Mouse (Mus musculus) lung, embryonic 15.5 days (tissue): ENCODE measurements around the gene Fasn. TPM values are rescaled to one million over a fixed set of nuclear protein-coding genes. Genes with fewer than 3 reads are reported as not detected.

Experiments
- ATAC-seq: fragments of 200-750 bp; cut with Nextera tagmentation; 2 replicates; pipeline ENCODE4 v1.8.0; 2017; ENCODE audit warnings: moderate number of reproducible peaks, borderline replicate concordance; ENCODE audit not compliant: low FRiP score, low TSS enrichment; ENCODE audit errors: extremely low read depth
- H3K27ac ChIP-seq: fragments of 300-500 bp; sonication (generic); 2 replicates; pipeline ENCODE4 v1.5.1; 2015; ENCODE audit warnings: moderate library complexity, mild to moderate bottlenecking, inconsistent platforms
- H3K27me3 ChIP-seq: fragments of 300-500 bp; sonication (generic); 2 replicates; pipeline ENCODE4 v1.6.1; 2015; ENCODE audit warnings: inconsistent platforms
- H3K36me3 ChIP-seq: fragments of 300-500 bp; sonication (generic); 2 replicates; pipeline ENCODE4 v1.6.1; 2015; ENCODE audit warnings: inconsistent platforms
- H3K4me1 ChIP-seq: fragments of 300-500 bp; sonication (generic); 2 replicates; pipeline ENCODE4 v1.6.1; 2015; ENCODE audit warnings: inconsistent platforms
- H3K4me2 ChIP-seq: fragments of 300-500 bp; sonication (generic); 2 replicates; pipeline ENCODE4 v1.6.1; 2015; ENCODE audit warnings: inconsistent platforms, mild to moderate bottlenecking, moderate library complexity
- H3K4me3 ChIP-seq: fragments of 300-500 bp; sonication (generic); 2 replicates; pipeline ENCODE4 v1.5.1; 2015; ENCODE audit warnings: mild to moderate bottlenecking, inconsistent platforms
- H3K9ac ChIP-seq: fragments of 300-500 bp; sonication (generic); 2 replicates; pipeline ENCODE4 v1.6.1; 2015; ENCODE audit warnings: inconsistent platforms
- H3K9me3 ChIP-seq: fragments of 300-500 bp; sonication (generic); 2 replicates; pipeline ENCODE4 v1.6.1; 2016; ENCODE audit warnings: inconsistent platforms
- WGBS: fragments of 180-500 bp; shearing (Covaris S2); methylation state at CpG from one replicate; pipeline ENCODE4 v1.1.7; 2015; 5-methylcytosine and 5-hydroxymethylcytosine counted together
- polyA plus RNA-seq: library from polyadenylated mRNA; unstranded; fragments of >200 nt; fragmentation: Nextera tagmentation; extraction: Ambion mirVana; gene quantifications from 2 replicates; pipeline ENCODE4 v1.2.1, GENCODE M21; 2015

Fasn gene
- polyA plus RNA-seq, 1 experiment from 2014 or later = 53.2 TPM

DNA sequence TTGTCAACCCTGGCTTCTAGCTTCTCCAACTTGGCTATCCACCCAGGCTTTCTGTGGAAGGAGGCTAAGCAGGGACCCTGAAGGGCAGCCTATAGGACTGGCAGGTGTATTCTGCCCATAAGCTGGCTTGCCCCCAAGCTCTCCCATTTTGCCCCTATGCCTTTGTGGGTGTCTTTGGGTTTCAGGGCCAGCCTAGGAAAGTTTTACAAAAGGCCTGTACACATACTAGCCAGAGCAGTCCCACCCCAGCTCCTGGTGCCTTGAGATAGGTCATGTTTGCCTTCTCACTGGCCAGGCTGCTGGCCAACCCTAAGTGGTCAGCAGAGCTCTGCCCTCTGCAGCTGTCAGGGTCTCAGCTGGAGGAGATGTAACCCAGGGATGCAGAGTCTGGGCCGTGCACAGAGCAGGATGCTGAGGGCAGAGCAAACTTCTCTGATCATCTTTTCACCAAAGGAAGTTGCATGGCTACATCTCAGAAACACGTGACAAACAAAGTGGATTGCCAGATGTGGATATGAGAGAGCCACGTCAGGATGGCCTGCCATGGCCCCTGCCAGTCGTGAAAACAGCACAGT is 1.0 kb upstream of the Fasn start:
- H3K9ac ChIP-seq = peak overlapping the region; percentile 65
- H3K4me1 ChIP-seq = peaks cover 34% of the 10 kb centered on the region
- peaks cover 16% of the 10 kb centered on the region for H3K36me3 ChIP-seq
- peak overlapping the region; percentile 97 for H3K27ac ChIP-seq
- no peaks in the 10 kb centered on the region for H3K27me3 ChIP-seq
- peak overlapping the region; percentile 93 for H3K4me3 ChIP-seq
- ATAC-seq = no peak
- WGBS = 25% methylated on average over 4 of the region's 4 CpGs
- no peaks in the 10 kb centered on the region for H3K9me3 ChIP-seq
- peak overlapping the region; percentile 80 for H3K4me2 ChIP-seq

DNA sequence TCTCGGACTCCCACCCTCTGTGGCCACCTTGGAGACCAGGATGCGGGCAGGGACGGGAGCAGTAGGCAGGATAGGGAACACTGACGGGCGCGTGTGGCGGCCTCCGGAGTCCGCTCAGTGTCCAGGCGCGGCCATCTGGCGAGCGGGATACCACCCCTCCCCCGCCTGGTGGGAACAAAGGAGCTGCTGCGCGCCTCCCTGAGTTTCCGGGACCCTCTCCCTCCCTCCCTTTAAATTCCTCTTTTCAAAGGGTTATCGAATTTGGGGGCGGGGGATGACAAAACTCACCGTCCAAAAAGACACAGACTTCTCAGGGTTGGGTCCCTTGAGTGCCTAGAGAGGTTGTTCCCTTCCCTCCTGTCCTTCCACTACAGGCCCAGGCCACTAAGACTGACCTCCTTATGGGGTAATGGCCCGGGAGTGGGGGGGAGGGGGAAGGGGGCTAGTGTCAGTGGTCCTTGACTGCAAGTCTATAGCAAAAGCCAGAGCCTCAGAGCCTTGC is 491 bp upstream of the Fasn start:
- Histone ChIP-seq H3K36me3 (peaks cover 21% of the 10 kb centered on the region), H3K9ac (peak overlapping the region; percentile 65), H3K4me2 (peak overlapping the region; percentile 80), H3K4me1 (peaks cover 34% of the 10 kb centered on the region), H3K27me3 (no peaks in the 10 kb centered on the region), H3K27ac (peak overlapping the region; percentile 97), H3K9me3 (no peaks in the 10 kb centered on the region), H3K4me3 (peak overlapping the region; percentile 93)
- WGBS = under 1% methylated on average over 21 of the region's 21 CpGs
- ATAC-seq = peak; percentile 3; the same call in 1 of the 2 replicates

DNA sequence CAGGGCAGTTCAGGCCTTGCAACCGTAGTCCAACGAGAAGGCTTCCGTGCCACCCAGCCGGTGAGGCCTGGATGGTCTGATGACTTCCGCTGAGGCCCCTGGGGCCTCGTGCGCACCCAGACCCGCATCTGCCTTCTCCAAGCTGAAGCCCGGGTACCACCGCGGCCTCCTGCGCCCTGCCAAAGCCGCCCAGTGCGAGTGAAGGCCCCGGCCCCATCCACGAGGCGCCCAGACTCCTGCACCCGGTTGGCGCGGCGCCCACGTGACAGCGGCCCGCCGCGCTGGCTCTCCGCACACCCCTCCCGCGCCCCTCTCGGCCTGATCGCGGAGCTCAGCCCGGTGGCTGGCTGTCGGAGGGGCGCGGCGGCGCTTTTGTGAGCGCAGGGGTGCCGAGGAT is 798 bp downstream of the Fasn start:
- under 1% methylated on average over 39 of the region's 40 CpGs for WGBS
- no peaks in the 10 kb centered on the region for H3K27me3 ChIP-seq
- H3K9ac ChIP-seq = peak overlapping the region; percentile 93
- peak overlapping the region; percentile 80 for H3K4me2 ChIP-seq
- peaks cover 34% of the 10 kb centered on the region for H3K4me1 ChIP-seq
- ATAC-seq = peak; percentile 33
- H3K27ac ChIP-seq = peak overlapping the region; percentile 97
- H3K9me3 ChIP-seq = no peaks in the 10 kb centered on the region
- peaks cover 34% of the 10 kb centered on the region for H3K36me3 ChIP-seq
- H3K4me3 ChIP-seq = peak overlapping the region; percentile 93

DNA sequence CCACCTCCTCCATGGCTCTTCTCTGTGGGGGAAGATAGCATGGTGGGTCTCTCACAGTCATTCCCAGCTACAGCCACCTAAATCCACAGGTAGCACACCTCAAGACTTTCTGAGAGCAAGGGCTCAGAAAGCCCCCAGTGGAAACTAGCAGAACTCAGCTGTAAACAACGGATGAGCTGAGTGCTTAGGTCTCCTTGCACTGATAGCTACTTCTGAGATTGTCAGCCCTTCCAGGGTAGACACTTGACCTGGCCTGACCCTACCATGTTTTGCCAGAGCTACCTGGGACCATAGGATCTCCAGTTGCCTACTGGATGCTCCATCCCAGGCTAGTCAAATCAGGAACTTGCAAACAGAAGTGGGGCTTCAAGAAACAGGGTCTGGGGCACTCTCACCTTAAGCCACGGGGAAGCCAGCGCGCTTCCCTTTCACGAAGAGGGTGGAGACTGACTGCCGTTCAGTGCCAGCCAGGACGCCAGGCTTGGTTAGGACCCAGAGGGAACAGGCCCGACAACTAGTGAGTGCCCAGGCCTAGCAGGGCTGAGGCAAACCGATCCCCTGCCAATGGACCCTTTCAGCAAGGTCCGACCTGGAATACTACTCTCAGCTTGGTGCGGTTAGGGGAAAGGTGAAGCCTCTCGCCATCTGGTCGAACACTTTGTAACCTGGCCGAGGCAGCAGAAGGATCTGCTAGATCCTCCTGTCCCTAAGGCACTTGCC is 1.4 kb downstream of the Fasn start:
- no peak for ATAC-seq
- peaks cover 34% of the 10 kb centered on the region for H3K4me1 ChIP-seq
- H3K27ac ChIP-seq = peak overlapping the region; percentile 97
- peaks cover 39% of the 10 kb centered on the region for H3K36me3 ChIP-seq
- H3K4me3 ChIP-seq = peak overlapping the region; percentile 93
- peak overlapping the region; percentile 80 for H3K4me2 ChIP-seq
- WGBS = under 1% methylated on average over 14 of the region's 14 CpGs
- H3K27me3 ChIP-seq = no peaks in the 10 kb centered on the region
- H3K9ac ChIP-seq = peak overlapping the region; percentile 93
- H3K9me3 ChIP-seq = no peaks in the 10 kb centered on the region

DNA sequence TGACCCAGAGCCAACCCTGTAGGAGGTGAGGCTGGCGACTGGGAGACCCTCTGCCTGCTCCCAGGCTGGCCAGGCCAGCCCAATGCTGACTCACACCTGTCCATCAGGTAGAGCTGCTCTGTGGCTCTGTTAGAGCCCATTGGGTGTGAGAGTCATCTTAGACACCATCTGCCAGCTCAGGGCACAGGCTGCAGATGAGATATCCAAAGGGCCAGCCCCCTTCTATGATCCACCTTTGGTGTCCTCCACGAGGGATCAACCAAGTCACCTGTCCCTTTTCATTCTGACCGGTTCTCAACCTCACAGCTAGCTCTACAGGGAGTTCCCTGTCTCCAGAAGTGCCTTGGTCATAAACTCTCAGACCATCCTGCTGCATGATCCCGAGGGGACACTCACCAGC is 2.0 kb downstream of the Fasn start:
- Histone ChIP-seq H3K27me3 (no peaks in the 10 kb centered on the region), H3K4me3 (peak overlapping the region; percentile 93), H3K27ac (no peak overlapping the region), H3K4me2 (peak overlapping the region; percentile 80), H3K36me3 (peaks cover 46% of the 10 kb centered on the region), H3K9ac (peak overlapping the region; percentile 93), H3K9me3 (no peaks in the 10 kb centered on the region), H3K4me1 (peaks cover 34% of the 10 kb centered on the region)
- ATAC-seq = no peak
- WGBS = 52% methylated on average over 4 of the region's 4 CpGs

DNA sequence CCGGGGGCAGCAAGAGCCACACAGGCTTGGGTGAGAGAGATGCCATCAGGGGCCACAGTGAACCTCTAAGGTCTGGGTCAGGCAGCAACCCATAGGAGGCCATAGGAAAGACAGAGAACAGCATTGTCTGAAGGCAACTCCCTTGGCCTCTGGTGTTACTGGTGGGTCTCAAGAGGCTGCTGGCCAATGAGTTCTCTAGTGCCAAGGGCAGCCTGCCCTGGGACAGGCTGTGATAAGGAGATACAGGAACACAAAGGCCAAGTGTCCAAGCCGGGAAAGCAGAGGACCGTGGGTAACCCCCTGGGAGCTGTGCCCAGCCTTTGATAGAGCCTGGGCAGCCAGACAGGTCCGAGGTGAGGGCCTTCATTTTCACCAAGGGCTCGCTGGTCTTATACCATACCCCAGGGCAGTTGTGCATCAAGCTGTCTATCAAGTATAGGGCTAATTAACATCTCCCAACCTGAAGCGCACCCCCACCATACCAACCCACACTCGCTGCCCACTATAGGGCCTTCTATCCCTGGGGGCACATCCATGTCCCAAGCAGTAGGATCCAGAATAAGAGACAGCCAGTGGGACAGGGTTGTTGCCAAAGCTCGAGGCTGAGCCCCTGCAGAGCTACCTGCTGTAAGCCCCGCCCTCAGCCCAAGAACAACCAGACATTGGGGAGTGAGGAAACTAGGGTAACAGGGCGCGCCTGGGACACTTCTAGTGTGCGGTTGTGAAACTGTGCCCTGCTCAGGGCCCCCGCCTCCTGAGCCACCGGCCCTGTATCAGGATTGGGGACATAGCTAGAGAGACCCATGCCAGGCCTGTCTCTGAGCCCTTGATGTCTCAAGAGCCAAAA is 3.0 kb downstream of the Fasn start:
- ATAC-seq = no peak
- H3K4me1 ChIP-seq = peaks cover 34% of the 10 kb centered on the region
- H3K9me3 ChIP-seq = no peaks in the 10 kb centered on the region
- H3K4me2 ChIP-seq = peak overlapping the region; percentile 80
- 74% methylated on average over 14 of the region's 14 CpGs for WGBS
- peak overlapping the region; percentile 93; the same call in 1 of the 2 replicates for H3K4me3 ChIP-seq
- peaks cover 56% of the 10 kb centered on the region for H3K36me3 ChIP-seq
- H3K27ac ChIP-seq = no peak overlapping the region
- peak overlapping the region; percentile 14 for H3K9ac ChIP-seq
- no peaks in the 10 kb centered on the region for H3K27me3 ChIP-seq

DNA sequence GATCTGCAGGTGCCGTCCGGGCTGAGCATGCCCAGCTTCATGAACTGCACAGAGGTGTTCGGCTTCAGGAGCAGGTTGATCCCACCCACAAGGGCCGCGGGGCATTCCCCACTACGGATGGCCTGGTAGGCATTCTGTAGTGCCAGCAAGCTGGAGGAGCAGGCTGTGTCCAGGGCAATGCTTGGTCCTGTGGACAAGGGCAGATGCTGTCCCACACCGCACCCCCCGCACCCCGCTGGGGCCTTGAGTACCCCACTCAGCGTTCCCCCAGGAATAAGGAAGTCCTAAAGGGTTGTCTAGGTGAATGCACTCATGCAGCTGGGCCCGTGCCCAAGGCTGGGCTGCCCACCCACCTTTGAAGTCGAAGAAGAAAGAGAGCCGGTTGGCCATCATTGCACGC is 3.8 kb downstream of the Fasn start:
- WGBS = 89% methylated on average over 14 of the region's 14 CpGs

DNA sequence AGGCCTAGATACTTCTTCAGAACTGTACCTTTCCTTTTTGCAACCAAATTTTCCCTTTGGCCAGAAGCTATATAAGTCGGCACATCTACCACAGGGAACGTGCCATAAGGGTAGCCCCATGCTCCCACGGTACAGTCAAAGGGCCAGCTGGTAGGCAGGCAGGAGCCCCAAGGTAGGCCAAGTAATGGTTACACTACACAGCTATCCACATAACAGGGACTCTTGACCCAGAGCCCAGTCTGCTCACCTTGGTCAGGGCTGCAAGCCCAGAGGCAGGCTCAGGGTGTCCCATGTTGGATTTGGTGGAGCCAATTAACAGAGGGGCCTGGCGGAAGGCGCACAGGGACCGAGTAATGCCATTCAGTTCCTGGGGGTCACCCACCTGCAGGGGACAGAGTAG is 4.8 kb downstream of the Fasn start:
- Histone ChIP-seq H3K36me3 (peaks cover 74% of the 10 kb centered on the region), H3K27ac (no peak overlapping the region), H3K4me1 (peaks cover 23% of the 10 kb centered on the region), H3K9me3 (no peaks in the 10 kb centered on the region), H3K4me3 (no peak overlapping the region), H3K9ac (no peak overlapping the region), H3K4me2 (no peak overlapping the region), H3K27me3 (no peaks in the 10 kb centered on the region)
- ATAC-seq = no peak
- 95% methylated on average over 6 of the region's 6 CpGs for WGBS

More for the DNA sequence above, 3.8 kb downstream of the Fasn start:
- no peak overlapping the region for H3K4me3 ChIP-seq
- ATAC-seq = no peak
- no peaks in the 10 kb centered on the region for H3K9me3 ChIP-seq
- H3K4me1 ChIP-seq = peaks cover 31% of the 10 kb centered on the region
- peaks cover 64% of the 10 kb centered on the region for H3K36me3 ChIP-seq
- no peaks in the 10 kb centered on the region for H3K27me3 ChIP-seq
- H3K9ac ChIP-seq = no peak overlapping the region
- H3K27ac ChIP-seq = no peak overlapping the region
- H3K4me2 ChIP-seq = no peak overlapping the region

DNA sequence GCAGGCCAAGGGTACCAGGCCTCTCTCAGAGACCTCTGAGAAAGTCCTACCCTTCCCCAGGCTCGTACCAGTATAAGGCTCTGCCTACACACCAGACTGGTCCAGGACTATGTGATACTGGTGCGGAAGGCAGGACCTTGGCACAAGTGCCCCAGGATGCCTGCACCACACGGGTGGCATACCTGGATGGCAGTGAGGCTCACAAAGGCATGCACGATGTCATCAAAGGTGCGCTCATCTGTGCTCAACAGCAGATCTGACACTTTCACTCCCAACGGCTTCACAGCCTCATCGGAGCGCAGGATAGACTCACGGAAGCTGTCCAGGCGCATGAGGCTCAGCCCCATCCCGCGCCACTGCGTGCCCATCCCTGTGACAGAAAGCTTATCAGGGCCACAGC is 6.1 kb downstream of the Fasn start:
- peaks cover 23% of the 10 kb centered on the region for H3K4me1 ChIP-seq
- no peaks in the 10 kb centered on the region for H3K9me3 ChIP-seq
- no peak for ATAC-seq
- no peak overlapping the region for H3K9ac ChIP-seq
- H3K4me2 ChIP-seq = no peak overlapping the region
- WGBS = 94% methylated on average over 13 of the region's 13 CpGs
- no peak overlapping the region for H3K4me3 ChIP-seq
- H3K27ac ChIP-seq = no peak overlapping the region
- no peaks in the 10 kb centered on the region for H3K27me3 ChIP-seq
- peaks cover 87% of the 10 kb centered on the region for H3K36me3 ChIP-seq

DNA sequence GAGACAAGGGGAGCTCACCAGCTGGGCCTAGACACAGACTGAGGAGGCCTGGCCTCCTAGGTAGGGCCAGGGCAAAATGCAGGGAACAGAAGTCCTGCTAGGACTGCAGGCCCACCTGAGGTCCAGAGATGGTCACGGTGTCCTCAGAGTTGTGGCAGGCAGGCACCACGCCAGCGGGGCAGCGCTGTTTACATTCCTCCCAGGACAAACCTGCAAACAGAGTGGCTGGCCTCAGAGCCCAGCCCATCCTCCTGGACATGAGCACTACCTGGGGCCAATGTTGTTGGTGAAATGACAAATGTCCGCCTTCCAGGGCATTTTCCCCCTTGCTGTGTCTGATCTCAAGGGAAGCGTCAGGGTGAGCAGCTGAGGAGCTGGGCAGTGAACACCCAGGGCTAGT is 7.0 kb downstream of the Fasn start:
- H3K4me1 ChIP-seq = peaks cover 16% of the 10 kb centered on the region
- no peak overlapping the region for H3K27ac ChIP-seq
- H3K36me3 ChIP-seq = peaks cover 96% of the 10 kb centered on the region
- no peaks in the 10 kb centered on the region for H3K9me3 ChIP-seq
- WGBS = 80% methylated on average over 6 of the region's 6 CpGs
- no peak for ATAC-seq
- H3K9ac ChIP-seq = no peak overlapping the region
- H3K4me3 ChIP-seq = no peak overlapping the region
- H3K27me3 ChIP-seq = no peaks in the 10 kb centered on the region
- no peak overlapping the region for H3K4me2 ChIP-seq

DNA sequence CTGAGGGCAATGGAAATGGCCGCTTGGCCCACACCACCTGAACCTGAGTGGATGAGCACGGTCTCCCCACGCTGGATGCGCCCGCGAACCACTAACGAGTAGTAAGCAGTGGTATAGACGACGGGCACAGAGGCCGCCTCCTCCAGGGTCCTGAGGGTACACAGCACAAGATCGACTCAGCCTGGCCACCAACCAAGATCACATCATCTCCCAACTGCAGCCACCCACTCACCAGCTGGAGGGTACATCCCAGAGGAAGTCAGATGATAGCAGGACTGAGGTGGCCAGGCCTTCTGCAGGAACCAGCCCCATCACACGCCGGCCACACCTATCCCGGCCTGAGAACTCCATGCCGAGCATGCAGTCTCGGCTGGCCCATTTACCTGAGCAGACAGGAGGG is 12.3 kb downstream of the Fasn start:
- H3K4me3 ChIP-seq = no peak overlapping the region
- peaks cover 100% of the 10 kb centered on the region for H3K36me3 ChIP-seq
- no peaks in the 10 kb centered on the region for H3K27me3 ChIP-seq
- H3K4me1 ChIP-seq = no peaks in the 10 kb centered on the region
- H3K4me2 ChIP-seq = no peak overlapping the region
- H3K27ac ChIP-seq = no peak overlapping the region
- ATAC-seq = no peak
- 92% methylated on average over 16 of the region's 16 CpGs for WGBS
- H3K9me3 ChIP-seq = no peaks in the 10 kb centered on the region
- no peak overlapping the region for H3K9ac ChIP-seq
